8 mouse cellular contexts compared by ENCODE assay signal in genomic region chr17:32452482-32452881, GRCm38 (mm10). TPM values are rescaled to one million over a fixed set of nuclear protein-coding genes. Genes with fewer than 3 reads are reported as not detected.
A peak's percentile ranks its signal among the peaks of the same experiment; 100 is the strongest.
DNase-seq lines count a peak whose midpoint lies in the region; ATAC-seq and TF ChIP-seq lines count a peak whose summit lies in the region.

Gene Cyp4f39, plus strand, starts transcription at chr17:32452723.

- peak within 1 kb of the TSS; percentile 58 for H3K4me2 ChIP-seq in embryonic facial prominence, embryonic 12.5 days (replicated peaks)
- H3K4me2 ChIP-seq in hindbrain, embryonic 11.5 days (replicated peaks; ENCODE audit: low read depth, low read length), result peak within 1 kb of the TSS; percentile 60
- peak within 1 kb of the TSS; percentile 60 for H3K4me2 ChIP-seq in liver, postnatal 0 days (ENCODE audit: low read depth, low read length)

- no peak for TF ChIP-seq EP300 in liver, postnatal 0 days (IDR thresholded peaks at IDR 0.05; ENCODE audit: low read depth)

- peak; percentile 6 for DNase-seq in right cerebral cortex, postnatal 4 days
- DNase-seq in right cerebral cortex, postnatal 25 days, result no peak
- DNase-seq in hindbrain, embryonic 11.5 days (ENCODE audit: low spot score), result peak; percentile 45
- DNase-seq in liver, postnatal 0 days, result peak; percentile 61
- peak; percentile 47 for DNase-seq in retina, embryonic 14.5 days (ENCODE audit: low spot score)
- DNase-seq in cerebellum, adult 9-10 months, result no peak
- DNase-seq in cerebellum, adult 9-11 months, result no peak

- 2% methylated on average over 19 of the region's 19 CpGs for WGBS in embryonic facial prominence, embryonic 12.5 days
- 1% methylated on average over 17 of the region's 19 CpGs for WGBS in hindbrain, embryonic 11.5 days
- 5% methylated on average over 19 of the region's 19 CpGs for WGBS in liver, postnatal 0 days (ENCODE audit: insufficient replicate concordance)

- peak within 1 kb of the TSS; percentile 33 for H3K4me3 ChIP-seq in embryonic facial prominence, embryonic 12.5 days
- H3K4me3 ChIP-seq in hindbrain, embryonic 11.5 days (ENCODE audit: low read depth, low read length), result peak within 1 kb of the TSS; percentile 25
- peak within 1 kb of the TSS; percentile 32 for H3K4me3 ChIP-seq in liver, postnatal 0 days (ENCODE audit: low read depth, low read length)

- peaks cover 8% of the 10 kb centered on the region; the same call in 1 of the 2 replicates for H3K4me1 ChIP-seq in embryonic facial prominence, embryonic 12.5 days
- 0 out of 2 replicates have a peak, but pooled peaks cover 5% of the 10 kb centered on the region for H3K4me1 ChIP-seq in hindbrain, embryonic 11.5 days (replicated peaks; ENCODE audit: control insufficient read depth, insufficient read depth, low read length)
- H3K4me1 ChIP-seq in liver, postnatal 0 days (ENCODE audit: insufficient read depth), result peaks cover 23% of the 10 kb centered on the region

- no peaks in the 10 kb centered on the region for H3K9me3 ChIP-seq in embryonic facial prominence, embryonic 12.5 days
- H3K9me3 ChIP-seq in hindbrain, embryonic 11.5 days (ENCODE audit: control insufficient read depth, low read length), result no peaks in the 10 kb centered on the region
- peaks cover 4% of the 10 kb centered on the region; the same call in 1 of the 2 replicates for H3K9me3 ChIP-seq in liver, postnatal 0 days (ENCODE audit: low read length)

- no peak within 1 kb of the TSS for H3K27ac ChIP-seq in embryonic facial prominence, embryonic 12.5 days
- no peak within 1 kb of the TSS for H3K27ac ChIP-seq in hindbrain, embryonic 11.5 days (ENCODE audit: low read depth, low read length)
- H3K27ac ChIP-seq in liver, postnatal 0 days (ENCODE audit: low read depth), result no peak within 1 kb of the TSS

- H3K9ac ChIP-seq in embryonic facial prominence, embryonic 12.5 days, result peak within 1 kb of the TSS; percentile 40; the same call in 1 of the 2 replicates
- H3K9ac ChIP-seq in hindbrain, embryonic 11.5 days (ENCODE audit: low read depth, low read length), result peak within 1 kb of the TSS; percentile 40; the same call in 1 of the 2 replicates
- H3K9ac ChIP-seq in liver, postnatal 0 days (replicated peaks), result no peak within 1 kb of the TSS

- H3K27me3 ChIP-seq in embryonic facial prominence, embryonic 12.5 days, result peaks cover 22% of the 10 kb centered on the region; the same call in 1 of the 2 replicates
- no peaks in the 10 kb centered on the region for H3K27me3 ChIP-seq in hindbrain, embryonic 11.5 days (ENCODE audit: control insufficient read depth, insufficient read depth, low read length)
- H3K27me3 ChIP-seq in liver, postnatal 0 days (ENCODE audit: insufficient read depth, low read length), result peaks cover 18% of the 10 kb centered on the region

- ATAC-seq in embryonic facial prominence, embryonic 12.5 days (ENCODE audit: insufficient number of reproducible peaks, insufficient read depth, low FRiP score, low TSS enrichment), result peak; percentile 28; the same call in 1 of the 2 replicates
- no peak for ATAC-seq in hindbrain, embryonic 11.5 days (ENCODE audit: low FRiP score)
- no peak for ATAC-seq in liver, postnatal 0 days

- no peak for TF ChIP-seq CTCF in liver, postnatal 0 days (IDR thresholded peaks at IDR 0.05; ENCODE audit: low read depth)

- no peaks in the 10 kb centered on the region for H3K36me3 ChIP-seq in embryonic facial prominence, embryonic 12.5 days
- H3K36me3 ChIP-seq in hindbrain, embryonic 11.5 days (ENCODE audit: control insufficient read depth, insufficient read depth, low read length), result no peaks in the 10 kb centered on the region
- H3K36me3 ChIP-seq in liver, postnatal 0 days (replicated peaks; ENCODE audit: insufficient read depth, low read length), result no peaks in the 10 kb centered on the region

RNA-seq across cellular contexts. Expression of gene Cyp4f39, which starts in this region (rescaled TPM):
- polyA plus RNA-seq in embryonic facial prominence, embryonic 12.5 days (2016; fragmentation: Nextera tagmentation; extraction: Ambion mirVana), result 0.70 and 0.73 TPM in 2 replicates
- 0.50 TPM in 1 of 2 replicates, not detected in the other for polyA plus RNA-seq in hindbrain, embryonic 11.5 days (2014; fragmentation: Nextera tagmentation; extraction: Ambion mirVana)
- 0.22 and 0.32 TPM in 2 replicates for polyA plus RNA-seq in liver, postnatal 0 days (2015; fragmentation: Nextera tagmentation; extraction: Ambion mirVana)

Comparison
In these comparisons a context has a peak if more than half of its experiments do, and no peak if none do; other contexts are left out.
1. DNase-seq: peak in right cerebral cortex, postnatal 4 days (single experiment) and retina, embryonic 14.5 days (single experiment); none in right cerebral cortex, postnatal 25 days (single experiment), cerebellum, adult 9-10 months (single experiment) and cerebellum, adult 9-11 months (single experiment).
2. Peak in ATAC-seq, H3K4me3 ChIP-seq, H3K9ac ChIP-seq and H3K4me2 ChIP-seq in embryonic facial prominence, embryonic 12.5 days; RNA of the gene not detected or under 1 TPM.
3. Peak in DNase-seq, H3K4me3 ChIP-seq, H3K9ac ChIP-seq and H3K4me2 ChIP-seq in hindbrain, embryonic 11.5 days; RNA of the gene not detected or under 1 TPM.
4. Peak in DNase-seq, H3K4me3 ChIP-seq and H3K4me2 ChIP-seq in liver, postnatal 0 days; RNA of the gene not detected or under 1 TPM.
5. Peak in every context shown above with its lines, with median percentiles within 50 percentile points of each other: H3K4me2 ChIP-seq and H3K4me3 ChIP-seq.